Mouse (Mus musculus): ENCODE measurements around the gene Rpl5.

Rpl5 gene

DNA sequence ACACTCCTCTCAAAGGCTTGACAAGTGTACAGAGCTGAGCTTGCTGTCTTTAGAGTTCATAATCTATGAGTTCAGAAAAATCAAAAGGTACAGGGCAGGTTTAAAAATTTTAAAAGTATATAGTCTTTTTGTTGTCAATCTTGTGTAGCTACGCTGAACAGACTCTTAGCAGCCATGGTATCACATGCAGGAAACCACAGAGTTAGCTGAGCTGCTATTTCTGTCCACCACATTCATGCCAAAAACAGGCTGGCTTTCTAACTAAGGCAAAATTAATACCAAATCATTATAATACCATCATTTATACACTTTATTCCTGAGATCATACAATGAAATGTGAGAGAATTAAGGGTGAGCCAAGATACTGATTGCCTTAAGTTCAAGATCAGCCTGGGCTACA lies 46.2 kb downstream of the Rpl5 start:
- no peak for DNase-seq

DNA sequence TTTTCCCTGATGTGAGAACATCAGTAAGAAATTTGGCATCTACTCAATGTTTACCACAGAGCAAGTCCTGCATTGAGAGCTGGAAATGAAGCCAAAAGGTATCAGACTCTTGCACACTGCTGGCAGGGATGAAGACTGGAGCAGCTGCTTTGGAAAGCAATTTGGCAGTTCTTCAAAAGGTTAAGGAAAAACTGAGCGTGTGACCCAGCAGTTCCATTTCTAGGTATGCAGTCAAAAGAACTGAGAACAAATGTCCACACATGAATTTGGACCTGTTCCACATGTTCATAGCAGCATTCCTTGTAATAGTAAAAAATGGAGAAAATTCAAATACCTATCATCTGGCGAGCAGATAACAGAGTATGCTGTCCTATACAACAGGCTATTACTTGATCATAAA lies 47.2 kb downstream of the Rpl5 start:
- no peak for DNase-seq

DNA sequence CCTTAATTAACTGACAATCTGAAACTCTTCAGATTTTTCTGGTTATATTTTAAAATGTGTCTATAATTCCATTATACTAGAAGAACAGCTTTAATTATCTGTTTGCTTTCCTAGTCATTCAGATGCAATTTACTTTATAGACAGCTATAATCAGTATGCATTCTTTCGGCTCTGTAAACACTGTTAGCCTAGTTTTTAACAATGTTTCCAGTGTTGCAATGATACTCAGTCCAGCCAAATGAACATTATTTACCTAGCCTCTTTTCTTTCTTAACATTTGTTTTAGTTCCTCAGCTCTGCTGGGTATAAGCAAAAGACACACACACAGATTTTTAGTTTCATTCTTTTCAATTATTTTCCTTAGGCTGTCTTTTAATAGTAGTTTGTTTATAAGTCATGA lies 48.6 kb downstream of the Rpl5 start:
- no peak for DNase-seq

DNA sequence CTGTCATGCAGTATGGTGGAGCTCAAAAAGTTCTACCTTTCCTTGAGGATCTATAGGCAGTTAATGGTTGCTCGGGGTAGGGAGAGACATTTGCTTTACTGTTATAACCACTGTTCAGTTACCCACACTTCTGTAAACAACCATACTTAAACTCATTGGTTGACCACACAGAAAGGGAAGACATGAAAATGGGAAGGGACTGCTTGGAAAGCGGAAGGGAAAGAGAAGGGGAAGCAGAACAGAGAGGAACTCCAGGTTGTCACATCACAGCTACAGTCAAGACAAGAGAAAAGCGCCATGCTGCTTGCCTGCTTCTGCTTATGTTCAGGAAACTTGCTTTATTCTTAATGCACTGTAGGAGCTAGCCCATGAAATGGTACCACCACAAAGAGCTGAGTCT lies 49.3 kb downstream of the Rpl5 start:
- no peak for DNase-seq

DNA sequence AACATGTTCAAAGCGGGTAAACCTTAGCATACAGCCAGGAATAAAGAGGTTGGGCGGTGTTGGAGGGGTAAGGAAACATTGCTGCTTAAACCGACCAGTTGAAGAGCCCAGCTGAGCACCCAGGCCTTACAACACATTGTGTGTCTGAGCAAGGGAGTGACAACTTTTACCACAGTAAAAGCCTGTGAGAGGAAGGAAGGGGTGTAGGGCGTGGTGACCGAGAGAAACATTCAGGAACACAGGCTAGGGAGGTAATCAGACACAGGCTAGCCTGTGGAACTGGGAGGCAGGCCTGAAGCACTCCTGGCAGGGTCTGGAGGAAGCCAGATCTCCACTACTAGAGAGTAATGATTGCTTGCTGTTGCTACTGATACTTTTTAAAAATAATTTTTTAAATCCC lies 50.3 kb downstream of the Rpl5 start:
- DNase-seq: no peak

Measured in embryo, embryonic 11 days (tissue).